22 mouse cellular contexts compared by ENCODE assay signal in genomic region chr2:91088987-91089386, GRCm38 (mm10). TPM values are rescaled to one million over a fixed set of nuclear protein-coding genes. Genes with fewer than 3 reads are reported as not detected.
DNase-seq lines count a peak whose midpoint lies in the region; ATAC-seq and TF ChIP-seq lines count a peak whose summit lies in the region.
"Had no signal": no experiment of that assay in that cellular context is flagged by ENCODE, and none has a peak within 500 bp of the region (broad histone marks: within the 10 kb centered on the region; RNA-seq: fewer than 3 reads in every experiment).

No protein-coding gene starts in this region.

- no peaks in the 10 kb centered on the region for H3K4me1 ChIP-seq in lung, postnatal 0 days (ENCODE audit: insufficient read depth, low read depth, low read length)
- H3K4me1 ChIP-seq in bone marrow macrophage, adult 2 months (ENCODE audit: control insufficient read depth, insufficient read depth, low read length): peaks cover 77% of the 10 kb centered on the region
- H3K4me1 ChIP-seq in liver, postnatal 0 days (ENCODE audit: insufficient read depth): peaks cover 14% of the 10 kb centered on the region; the same call in 1 of the 2 replicates
- H3K4me1 ChIP-seq in midbrain, embryonic 13.5 days (replicated peaks): no peaks in the 10 kb centered on the region
- H3K4me1 ChIP-seq: embryonic facial prominence, embryonic 15.5 days; heart, embryonic 12.5 days; hindbrain, embryonic 12.5 days; limb, embryonic 12.5 days; neural tube, embryonic 12.5 days had no signal

- DNase-seq in lung, postnatal 0 days (ENCODE audit: low spot score): peak; percentile 40
- DNase-seq in lung, postnatal 25 days (ENCODE audit: low spot score): no peak
- DNase-seq in liver, postnatal 0 days: no peak
- DNase-seq in kidney, adult 9 months: no peak
- no peak for DNase-seq in ovary, postnatal 36 days (ENCODE audit: low spot score)
- DNase-seq: adrenal gland, adult 2 months; cerebellum, adult 18-20 months; cerebellum, postnatal 36 days; heart, postnatal 14 days; kidney, adult 18-20 months; kidney, postnatal 36 days; lung, embryonic 14.5 days had no signal

- H3K9me3 ChIP-seq in lung, postnatal 0 days (ENCODE audit: low read length): no peaks in the 10 kb centered on the region
- no peaks in the 10 kb centered on the region for H3K9me3 ChIP-seq in liver, postnatal 0 days (ENCODE audit: low read length)
- no peaks in the 10 kb centered on the region for H3K9me3 ChIP-seq in midbrain, embryonic 13.5 days
- H3K9me3 ChIP-seq: embryonic facial prominence, embryonic 15.5 days; heart, embryonic 12.5 days; hindbrain, embryonic 12.5 days; limb, embryonic 12.5 days; midbrain, embryonic 10.5 days; neural tube, embryonic 12.5 days had no signal

- H3K9ac ChIP-seq in lung, postnatal 0 days (replicated peaks; ENCODE audit: low read depth): no peak overlapping the region
- no peak overlapping the region for H3K9ac ChIP-seq in liver, postnatal 0 days (replicated peaks)
- no peak overlapping the region for H3K9ac ChIP-seq in midbrain, embryonic 13.5 days (replicated peaks)
- H3K9ac ChIP-seq: embryonic facial prominence, embryonic 15.5 days; heart, embryonic 12.5 days; hindbrain, embryonic 12.5 days; limb, embryonic 12.5 days; lung, embryonic 14.5 days; neural tube, embryonic 12.5 days had no signal

- 64% methylated on average over 9 of the region's 9 CpGs for WGBS in lung, postnatal 0 days
- WGBS in liver, postnatal 0 days (ENCODE audit: insufficient replicate concordance): 46% methylated on average over 9 of the region's 9 CpGs
- WGBS in midbrain, embryonic 13.5 days: 82% methylated on average over 9 of the region's 9 CpGs

- ATAC-seq in lung, postnatal 0 days: peak; percentile 23; the same call in 1 of the 2 replicates
- peak; percentile 12; the same call in 1 of the 2 replicates for ATAC-seq in liver, postnatal 0 days
- no peak for ATAC-seq in midbrain, embryonic 13.5 days
- ATAC-seq: forebrain, embryonic 16.5 days had no signal

- H3K4me2 ChIP-seq in lung, postnatal 0 days (replicated peaks; ENCODE audit: low read depth, low read length): no peak overlapping the region
- peak overlapping the region; percentile 16 for H3K4me2 ChIP-seq in liver, postnatal 0 days (ENCODE audit: low read depth, low read length)
- no peak overlapping the region for H3K4me2 ChIP-seq in midbrain, embryonic 13.5 days (replicated peaks)
- H3K4me2 ChIP-seq: embryonic facial prominence, embryonic 15.5 days; heart, embryonic 12.5 days; hindbrain, embryonic 12.5 days; limb, embryonic 12.5 days; lung, embryonic 14.5 days; neural tube, embryonic 12.5 days had no signal

- TF ChIP-seq EP300 in lung, postnatal 0 days (IDR thresholded peaks at IDR 0.05): no peak
- no peak for TF ChIP-seq EP300 in liver, postnatal 0 days (IDR thresholded peaks at IDR 0.05; ENCODE audit: low read depth)

- no peak overlapping the region for H3K27ac ChIP-seq in lung, postnatal 0 days (ENCODE audit: low read length)
- H3K27ac ChIP-seq in bone marrow macrophage, adult 2 months (ENCODE audit: insufficient read depth, low read depth, low read length): peak overlapping the region; percentile 62
- peak overlapping the region; percentile 88 for H3K27ac ChIP-seq in liver, postnatal 0 days (ENCODE audit: low read depth)
- no peak overlapping the region for H3K27ac ChIP-seq in midbrain, embryonic 13.5 days
- H3K27ac ChIP-seq: embryonic facial prominence, embryonic 15.5 days; hindbrain, embryonic 12.5 days; limb, embryonic 12.5 days; midbrain, embryonic 10.5 days; neural tube, embryonic 12.5 days had no signal

- no peaks in the 10 kb centered on the region for H3K27me3 ChIP-seq in lung, postnatal 0 days (replicated peaks; ENCODE audit: insufficient read depth, low read length)
- H3K27me3 ChIP-seq in liver, postnatal 0 days (ENCODE audit: insufficient read depth, low read length): no peaks in the 10 kb centered on the region
- H3K27me3 ChIP-seq in midbrain, embryonic 13.5 days: no peaks in the 10 kb centered on the region
- H3K27me3 ChIP-seq: embryonic facial prominence, embryonic 15.5 days; heart, embryonic 12.5 days; hindbrain, embryonic 12.5 days; limb, embryonic 12.5 days; neural tube, embryonic 12.5 days had no signal

- TF ChIP-seq CTCF in lung, postnatal 0 days (IDR thresholded peaks at IDR 0.05): no peak
- no peak for TF ChIP-seq CTCF in bone marrow macrophage, adult 2 months (IDR thresholded peaks at IDR 0.05; ENCODE audit: low read depth, low read length)
- TF ChIP-seq CTCF in liver, postnatal 0 days (IDR thresholded peaks at IDR 0.05; ENCODE audit: low read depth): no peak

- no peaks in the 10 kb centered on the region for H3K36me3 ChIP-seq in lung, postnatal 0 days (ENCODE audit: insufficient read depth, low read length)
- H3K36me3 ChIP-seq in liver, postnatal 0 days (replicated peaks; ENCODE audit: insufficient read depth, low read length): 0 out of 2 replicates have a peak, but pooled peaks cover 2% of the 10 kb centered on the region
- H3K36me3 ChIP-seq in midbrain, embryonic 13.5 days: no peaks in the 10 kb centered on the region
- H3K36me3 ChIP-seq: embryonic facial prominence, embryonic 15.5 days; heart, embryonic 12.5 days; hindbrain, embryonic 12.5 days; limb, embryonic 12.5 days; midbrain, embryonic 10.5 days; neural tube, embryonic 12.5 days had no signal

- no peak for TF ChIP-seq POLR2A in bone marrow macrophage, adult 2 months (IDR thresholded peaks at IDR 0.05; ENCODE audit: borderline replicate concordance, low read depth, low read length)

- no peak overlapping the region for H3K4me3 ChIP-seq in lung, postnatal 0 days (ENCODE audit: low read depth, low read length)
- H3K4me3 ChIP-seq in bone marrow macrophage, adult 2 months (ENCODE audit: insufficient read depth, low read length): no peak overlapping the region
- H3K4me3 ChIP-seq in liver, postnatal 0 days (ENCODE audit: low read depth, low read length): no peak overlapping the region
- H3K4me3 ChIP-seq in midbrain, embryonic 13.5 days (replicated peaks): no peak overlapping the region
- H3K4me3 ChIP-seq: embryonic facial prominence, embryonic 15.5 days; heart, embryonic 12.5 days; hindbrain, embryonic 12.5 days; limb, embryonic 12.5 days; midbrain, embryonic 10.5 days; neural tube, embryonic 12.5 days had no signal

RNA-seq across cellular contexts. Expression of gene Spi1, which starts 6.8 kb away (rescaled TPM):
- polyA plus RNA-seq in lung, postnatal 0 days (2015; fragmentation: Nextera tagmentation; extraction: Ambion mirVana): 23.9 and 24.2 TPM in 2 replicates
- 464 and 487 TPM in 2 replicates for polyA plus RNA-seq in bone marrow macrophage, adult 2 months (2012; ENCODE audit: insufficient read depth, insufficient read length, missing spikeins)
- 31.7 and 35.5 TPM in 2 replicates for polyA plus RNA-seq in liver, postnatal 0 days (2015; fragmentation: Nextera tagmentation; extraction: Ambion mirVana)
- 1.8 and 3.0 TPM in 2 replicates for polyA plus RNA-seq in midbrain, embryonic 13.5 days (2015; fragmentation: Nextera tagmentation; extraction: Ambion mirVana)
- polyA plus RNA-seq: C2C12 had no signal

RNA-seq across cellular contexts. Expression of gene Slc39a13, which starts 18.8 kb away (rescaled TPM):
- 32.6 and 34.4 TPM in 2 replicates for polyA plus RNA-seq in lung, postnatal 0 days (2015; fragmentation: Nextera tagmentation; extraction: Ambion mirVana)
- polyA plus RNA-seq in bone marrow macrophage, adult 2 months (2012; ENCODE audit: insufficient read depth, insufficient read length, missing spikeins): 47.0 and 55.1 TPM in 2 replicates
- 7.2 TPM in 2 replicates for polyA plus RNA-seq in liver, postnatal 0 days (2015; fragmentation: Nextera tagmentation; extraction: Ambion mirVana)
- 25.0 and 29.4 TPM in 2 replicates for polyA plus RNA-seq in midbrain, embryonic 13.5 days (2015; fragmentation: Nextera tagmentation; extraction: Ambion mirVana)

RNA-seq across cellular contexts. Expression of gene Mybpc3, which starts 29.0 kb away (rescaled TPM):
- 4.7 and 6.5 TPM in 2 replicates for polyA plus RNA-seq in lung, postnatal 0 days (2015; fragmentation: Nextera tagmentation; extraction: Ambion mirVana)
- 0.19 TPM in 1 of 2 replicates, not detected in the other for polyA plus RNA-seq in bone marrow macrophage, adult 2 months (2012; ENCODE audit: insufficient read depth, insufficient read length, missing spikeins)
- polyA plus RNA-seq in liver, postnatal 0 days (2015; fragmentation: Nextera tagmentation; extraction: Ambion mirVana): 0.04 TPM in 2 replicates
- not detected in 2 replicates for polyA plus RNA-seq in midbrain, embryonic 13.5 days (2015; fragmentation: Nextera tagmentation; extraction: Ambion mirVana)
- polyA plus RNA-seq: adrenal gland, adult 2 months; C2C12; forebrain, embryonic 16.5 days had no signal

RNA-seq across cellular contexts. Expression of gene Psmc3, which starts 35.2 kb away (rescaled TPM):
- polyA plus RNA-seq in lung, postnatal 0 days (2015; fragmentation: Nextera tagmentation; extraction: Ambion mirVana): 181 and 186 TPM in 2 replicates
- polyA plus RNA-seq in bone marrow macrophage, adult 2 months (2012; ENCODE audit: insufficient read depth, insufficient read length, missing spikeins): 103 and 124 TPM in 2 replicates
- polyA plus RNA-seq in liver, postnatal 0 days (2015; fragmentation: Nextera tagmentation; extraction: Ambion mirVana): 109 and 112 TPM in 2 replicates
- polyA plus RNA-seq in midbrain, embryonic 13.5 days (2015; fragmentation: Nextera tagmentation; extraction: Ambion mirVana): 251 and 254 TPM in 2 replicates

RNA-seq across cellular contexts. Expression of gene Rapsn, which starts 53.6 kb away (rescaled TPM):
- polyA plus RNA-seq in lung, postnatal 0 days (2015; fragmentation: Nextera tagmentation; extraction: Ambion mirVana): 0.84 and 1.8 TPM in 2 replicates
- 9.3 and 10.3 TPM in 2 replicates for polyA plus RNA-seq in bone marrow macrophage, adult 2 months (2012; ENCODE audit: insufficient read depth, insufficient read length, missing spikeins)
- 1.6 and 1.8 TPM in 2 replicates for polyA plus RNA-seq in liver, postnatal 0 days (2015; fragmentation: Nextera tagmentation; extraction: Ambion mirVana)
- polyA plus RNA-seq in midbrain, embryonic 13.5 days (2015; fragmentation: Nextera tagmentation; extraction: Ambion mirVana): 0.48 and 0.54 TPM in 2 replicates

Comparison
In these comparisons a context has a peak if more than half of its experiments do, and no peak if none do; other contexts are left out.
1. H3K27ac ChIP-seq: peak in bone marrow macrophage, adult 2 months (single experiment) and liver, postnatal 0 days (single experiment); none in lung, postnatal 0 days (single experiment) and midbrain, embryonic 13.5 days (single experiment).
2. RNA of gene Spi1, which starts 6.8 kb away (polyA plus RNA-seq): 464 to 487 TPM in bone marrow macrophage, adult 2 months; 31.7 to 35.5 TPM in liver, postnatal 0 days, 23.9 to 24.2 TPM in lung, postnatal 0 days and 1.8 to 3.0 TPM in midbrain, embryonic 13.5 days; every median in the first group is over 10 times any median in the second.